In genomic region chr5:57921140-57921539, GRCm38 (mm10) we compare ENCODE assay signal across 16 mouse cellular contexts.
"Had no signal": no experiment of that assay in that cellular context is flagged by ENCODE, and none has a peak within 500 bp of the region (broad histone marks: within the 10 kb centered on the region; RNA-seq: fewer than 3 reads in every experiment).

No protein-coding gene starts in this region.

- H3K4me1 ChIP-seq: neural tube, embryonic 13.5 days; neural tube, embryonic 15.5 days; stomach, embryonic 15.5 days had no signal

- H3K9ac ChIP-seq: neural tube, embryonic 13.5 days; neural tube, embryonic 15.5 days; stomach, embryonic 15.5 days had no signal

- H3K36me3 ChIP-seq: neural tube, embryonic 13.5 days; neural tube, embryonic 15.5 days; stomach, embryonic 15.5 days had no signal

- H3K9me3 ChIP-seq: neural tube, embryonic 13.5 days; neural tube, embryonic 15.5 days; stomach, embryonic 15.5 days had no signal

- H3K4me2 ChIP-seq: neural tube, embryonic 13.5 days; neural tube, embryonic 15.5 days; stomach, embryonic 15.5 days had no signal

- H3K27me3 ChIP-seq: neural tube, embryonic 13.5 days; neural tube, embryonic 15.5 days; stomach, embryonic 15.5 days had no signal

- H3K27ac ChIP-seq: neural tube, embryonic 13.5 days; neural tube, embryonic 15.5 days; stomach, embryonic 15.5 days; stomach, postnatal 0 days had no signal

- H3K4me3 ChIP-seq: neural tube, embryonic 13.5 days; neural tube, embryonic 15.5 days; stomach, embryonic 15.5 days had no signal

- DNase-seq: retina, postnatal 1 day; right cerebral cortex, adult 18-20 months; right cerebral cortex, postnatal 14 days; right cerebral cortex, postnatal 25 days; right cerebral cortex, postnatal 4 days; spleen, adult 18-20 months; thymus, adult 18-20 months; thymus, adult 2 months; thymus, postnatal 14 days; thymus, postnatal 25 days; thymus, postnatal 36 days; thymus, postnatal 4 days had no signal
